Mouse (Mus musculus) liver, adult 2 months (tissue): ENCODE data around the gene Hgfac.

Experiments used
- CTCF ChIP-seq: fragments of 200-500 bp; IDR thresholded peaks from 2 replicates; pipeline ENCODE4 v1.5.1; 2011; ENCODE audit warnings: low read depth, low read length, control low read depth
- POLR2A ChIP-seq: fragments of 200-500 bp; IDR thresholded peaks from 2 replicates; pipeline ENCODE4 v1.6.1; 2011; ENCODE audit warnings: low read length, control low read depth; ENCODE audit not compliant: insufficient read depth; ENCODE audit errors: extremely low read depth

DNA sequence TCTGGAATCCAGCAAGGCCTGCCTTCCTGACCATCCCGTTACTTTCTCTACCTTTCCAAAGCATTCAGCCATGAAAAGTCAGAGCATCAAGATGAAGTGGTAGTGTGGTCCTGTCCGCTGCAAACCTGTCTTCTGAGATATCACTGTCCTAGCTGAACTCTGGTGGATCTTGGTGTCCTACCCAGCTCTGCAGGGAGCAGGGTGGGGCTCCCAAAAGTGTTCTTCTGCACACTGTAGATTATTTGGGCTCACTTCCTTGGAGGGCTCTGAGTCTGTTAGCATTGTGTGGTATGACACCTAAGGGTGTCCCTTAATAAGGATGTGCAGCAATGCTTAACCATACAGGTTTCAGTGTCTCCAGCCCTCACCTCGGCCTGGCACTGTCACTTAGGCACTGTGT is 35.6 kb upstream of the Hgfac start:
- TF ChIP-seq CTCF (no peak), POLR2A (no peak)
